Mouse (Mus musculus): ENCODE measurements around the gene Igf1r. TPM values are rescaled to one million over a fixed set of nuclear protein-coding genes. Genes with fewer than 3 reads are reported as not detected.

The Igf1r gene
- total and polyA plus RNA-seq, 3 experiments = 4.3 to 9.1 (median 6.1) TPM

- no peak for ATAC-seq (ENCODE audit: extremely low read depth, insufficient number of reproducible peaks, low FRiP score, poor library complexity, severe bottlenecking)
- Histone ChIP-seq H3K27me3 (ENCODE audit: insufficient read depth, low read length) (peaks cover 20% of the 10 kb centered on the region), H3K4me3 (ENCODE audit: low read depth, low read length) (no peak overlapping the region), H3K9me3 (replicated peaks) (peaks cover 9% of the 10 kb centered on the region), H3K4me1 (ENCODE audit: insufficient read depth, low read depth, low read length) (0 out of 2 replicates have a peak, but pooled peaks cover 2% of the 10 kb centered on the region), H3K36me3 (replicated peaks) (no peaks in the 10 kb centered on the region)
- DNase-seq (ENCODE audit: low spot score) = no peak
- TF ChIP-seq GATA1 (IDR thresholded peaks at IDR 0.05; ENCODE audit: borderline replicate concordance, low read length) (no peak), POLR2AphosphoS5 (IDR thresholded peaks at IDR 0.05; ENCODE audit: insufficient replicate concordance, low read depth, low read length) (no peak), GATA2 (IDR thresholded peaks at IDR 0.05; ENCODE audit: borderline replicate concordance, low read depth, low read length) (no peak), TAL1 (conservative IDR thresholded peaks at IDR 0.05; ENCODE audit: low read depth, low read length) (no peak), CTCF (IDR thresholded peaks at IDR 0.05; ENCODE audit: low read depth, low read length) (no peak)
Observed at GRCm38 (mm10) chr7:68030846-68031245, 78.2 kb downstream of the Igf1r start.

DNA sequence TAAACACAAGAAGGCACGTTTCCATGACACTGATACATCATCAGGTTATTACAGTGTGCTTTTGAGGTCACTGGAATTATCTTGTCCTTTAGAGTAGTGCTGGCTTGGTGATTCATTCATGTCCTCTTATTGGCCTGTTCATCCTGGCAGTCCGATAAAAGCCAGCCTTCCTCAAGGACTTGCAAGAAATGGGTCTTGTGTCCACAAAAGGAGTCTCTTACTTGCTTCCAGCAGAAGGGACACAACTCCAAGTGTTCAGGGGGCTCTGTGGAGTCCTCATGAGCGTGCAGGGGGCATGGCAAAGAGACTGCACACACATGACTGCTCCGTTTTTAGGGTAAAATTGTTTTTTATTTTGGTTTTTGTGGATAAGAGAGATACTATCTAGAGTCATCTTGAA is 83.9 kb downstream of the Igf1r start:
- Histone ChIP-seq H3K4me1 (ENCODE audit: insufficient read depth, low read depth, low read length) (0 out of 2 replicates have a peak, but pooled peaks cover 2% of the 10 kb centered on the region), H3K36me3 (replicated peaks) (no peaks in the 10 kb centered on the region)
- ATAC-seq (ENCODE audit: extremely low read depth, insufficient number of reproducible peaks, low FRiP score, poor library complexity, severe bottlenecking) = no peak

DNA sequence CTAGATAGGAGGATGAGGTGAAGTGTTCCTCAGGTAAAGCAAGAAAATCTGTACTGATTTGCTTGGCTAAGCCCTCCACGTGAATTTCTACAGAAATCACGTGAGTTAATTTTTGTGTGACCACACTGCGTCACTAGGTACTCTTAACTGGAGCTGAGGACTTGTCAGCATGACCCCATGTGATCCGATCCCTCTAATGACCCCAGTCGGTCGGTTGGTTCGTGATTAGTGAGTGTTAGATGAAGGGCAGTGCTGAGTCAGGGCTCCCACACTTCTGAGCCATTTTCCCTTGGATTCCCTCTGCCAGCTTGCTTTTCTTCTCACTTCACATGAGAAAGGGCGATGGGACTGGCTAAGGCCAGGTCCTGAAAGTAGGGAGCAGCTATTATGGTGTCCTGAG is 86.2 kb downstream of the Igf1r start:
- Histone ChIP-seq H3K27me3 (ENCODE audit: insufficient read depth, low read length) (peaks cover 9% of the 10 kb centered on the region), H3K9me3 (replicated peaks) (peaks cover 5% of the 10 kb centered on the region), H3K36me3 (replicated peaks) (no peaks in the 10 kb centered on the region), H3K4me1 (ENCODE audit: insufficient read depth, low read depth, low read length) (0 out of 2 replicates have a peak, but pooled peaks cover 2% of the 10 kb centered on the region), H3K4me3 (ENCODE audit: low read depth, low read length) (no peak overlapping the region)
- no peak for DNase-seq (ENCODE audit: low spot score)
- no peak for TF ChIP-seq GATA2 (IDR thresholded peaks at IDR 0.05; ENCODE audit: borderline replicate concordance, low read depth, low read length)
- TF ChIP-seq GATA1 (IDR thresholded peaks at IDR 0.05; ENCODE audit: borderline replicate concordance, low read length) = no peak
- no peak for TF ChIP-seq CTCF (IDR thresholded peaks at IDR 0.05; ENCODE audit: low read depth, low read length)
- no peak for TF ChIP-seq TAL1 (conservative IDR thresholded peaks at IDR 0.05; ENCODE audit: low read depth, low read length)
- TF ChIP-seq POLR2AphosphoS5 (IDR thresholded peaks at IDR 0.05; ENCODE audit: insufficient replicate concordance, low read depth, low read length) = no peak
- no peak for ATAC-seq (ENCODE audit: extremely low read depth, insufficient number of reproducible peaks, low FRiP score, poor library complexity, severe bottlenecking)

More for the DNA sequence above, 83.9 kb downstream of the Igf1r start:
- peaks cover 4% of the 10 kb centered on the region; the same call in 1 of the 2 replicates for H3K27me3 ChIP-seq (ENCODE audit: insufficient read depth, low read length)
- no peaks in the 10 kb centered on the region for H3K9me3 ChIP-seq (replicated peaks)
- H3K4me3 ChIP-seq (ENCODE audit: low read depth, low read length) = no peak overlapping the region
- TF ChIP-seq TAL1 (conservative IDR thresholded peaks at IDR 0.05; ENCODE audit: low read depth, low read length) (no peak), POLR2AphosphoS5 (IDR thresholded peaks at IDR 0.05; ENCODE audit: insufficient replicate concordance, low read depth, low read length) (no peak), GATA2 (IDR thresholded peaks at IDR 0.05; ENCODE audit: borderline replicate concordance, low read depth, low read length) (no peak), CTCF (IDR thresholded peaks at IDR 0.05; ENCODE audit: low read depth, low read length) (no peak), GATA1 (IDR thresholded peaks at IDR 0.05; ENCODE audit: borderline replicate concordance, low read length) (no peak)
- DNase-seq (ENCODE audit: low spot score) = no peak

GRCm38 (mm10) chr7:68039550-68039949 is 86.9 kb downstream of the Igf1r start:
- Histone ChIP-seq H3K4me3 (ENCODE audit: low read depth, low read length) (no peak overlapping the region), H3K9me3 (replicated peaks) (peaks cover 5% of the 10 kb centered on the region), H3K4me1 (ENCODE audit: insufficient read depth, low read depth, low read length) (no peaks in the 10 kb centered on the region), H3K36me3 (replicated peaks) (no peaks in the 10 kb centered on the region), H3K27me3 (ENCODE audit: insufficient read depth, low read length) (peaks cover 6% of the 10 kb centered on the region)
- ATAC-seq (ENCODE audit: extremely low read depth, insufficient number of reproducible peaks, low FRiP score, poor library complexity, severe bottlenecking) = no peak
- DNase-seq (ENCODE audit: low spot score) = no peak
- TF ChIP-seq POLR2AphosphoS5 (IDR thresholded peaks at IDR 0.05; ENCODE audit: insufficient replicate concordance, low read depth, low read length) (no peak), GATA2 (IDR thresholded peaks at IDR 0.05; ENCODE audit: borderline replicate concordance, low read depth, low read length) (no peak)

DNA sequence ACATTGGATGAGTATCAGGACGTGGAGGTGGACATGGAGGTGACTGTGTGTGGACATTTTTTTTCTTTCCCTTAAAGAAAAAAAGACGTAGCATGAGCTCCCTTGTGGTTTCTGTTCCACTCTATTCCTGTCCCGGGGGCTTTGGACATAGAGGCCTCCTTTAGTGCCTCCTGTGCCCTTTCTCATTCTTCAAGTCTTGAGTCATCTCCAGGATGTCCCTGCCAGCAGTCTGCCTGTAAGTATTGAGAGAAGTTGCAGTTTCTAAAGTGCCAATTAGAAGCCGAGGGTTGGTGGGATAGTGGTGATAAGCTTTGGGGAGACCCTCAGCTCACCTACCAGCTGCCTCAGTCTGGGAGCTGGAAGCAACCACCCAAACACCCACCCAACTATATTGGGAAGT is 92.0 kb downstream of the Igf1r start:
- Histone ChIP-seq H3K27me3 (ENCODE audit: insufficient read depth, low read length) (peaks cover 6% of the 10 kb centered on the region), H3K4me1 (ENCODE audit: insufficient read depth, low read depth, low read length) (no peaks in the 10 kb centered on the region), H3K9me3 (replicated peaks) (peaks cover 7% of the 10 kb centered on the region), H3K36me3 (replicated peaks) (no peaks in the 10 kb centered on the region), H3K4me3 (ENCODE audit: low read depth, low read length) (no peak overlapping the region)
- TF ChIP-seq CTCF (IDR thresholded peaks at IDR 0.05; ENCODE audit: low read depth, low read length) = no peak
- TF ChIP-seq TAL1 (conservative IDR thresholded peaks at IDR 0.05; ENCODE audit: low read depth, low read length) = no peak
- TF ChIP-seq POLR2AphosphoS5 (IDR thresholded peaks at IDR 0.05; ENCODE audit: insufficient replicate concordance, low read depth, low read length) = no peak
- TF ChIP-seq GATA2 (IDR thresholded peaks at IDR 0.05; ENCODE audit: borderline replicate concordance, low read depth, low read length) = no peak
- no peak for TF ChIP-seq GATA1 (IDR thresholded peaks at IDR 0.05; ENCODE audit: borderline replicate concordance, low read length)
- DNase-seq (ENCODE audit: low spot score) (no peak), ATAC-seq (ENCODE audit: extremely low read depth, insufficient number of reproducible peaks, low FRiP score, poor library complexity, severe bottlenecking) (no peak)

DNA sequence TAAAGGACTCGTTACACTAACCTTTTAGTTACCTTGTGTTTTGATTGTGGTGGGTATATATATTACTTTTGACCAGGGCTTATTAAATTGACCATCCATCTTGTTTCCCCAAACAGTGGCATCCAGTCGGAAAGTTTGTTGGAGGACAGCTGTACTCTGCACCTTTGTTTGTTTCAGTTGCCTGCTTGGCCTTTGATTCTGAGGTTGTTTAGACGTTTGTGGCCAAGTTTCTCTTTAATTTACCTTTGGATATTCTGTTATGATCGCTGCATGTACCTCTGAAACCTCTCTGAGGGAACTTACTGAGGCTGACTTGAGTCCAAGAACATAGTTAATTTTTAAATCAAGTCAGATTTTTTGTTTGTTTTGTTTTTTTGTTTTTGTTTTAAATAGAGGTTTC is 94.5 kb downstream of the Igf1r start:
- H3K36me3 ChIP-seq (replicated peaks) = no peaks in the 10 kb centered on the region
- peaks cover 12% of the 10 kb centered on the region for H3K27me3 ChIP-seq (ENCODE audit: insufficient read depth, low read length)
- H3K9me3 ChIP-seq (replicated peaks) = peaks cover 11% of the 10 kb centered on the region
- ATAC-seq (ENCODE audit: extremely low read depth, insufficient number of reproducible peaks, low FRiP score, poor library complexity, severe bottlenecking) (no peak), DNase-seq (ENCODE audit: low spot score) (no peak)
- H3K4me3 ChIP-seq (ENCODE audit: low read depth, low read length) = no peak overlapping the region
- no peaks in the 10 kb centered on the region for H3K4me1 ChIP-seq (ENCODE audit: insufficient read depth, low read depth, low read length)
- TF ChIP-seq GATA2 (IDR thresholded peaks at IDR 0.05; ENCODE audit: borderline replicate concordance, low read depth, low read length) (no peak), CTCF (IDR thresholded peaks at IDR 0.05; ENCODE audit: low read depth, low read length) (no peak), TAL1 (conservative IDR thresholded peaks at IDR 0.05; ENCODE audit: low read depth, low read length) (no peak), GATA1 (IDR thresholded peaks at IDR 0.05; ENCODE audit: borderline replicate concordance, low read length) (no peak), POLR2AphosphoS5 (IDR thresholded peaks at IDR 0.05; ENCODE audit: insufficient replicate concordance, low read depth, low read length) (no peak)
